Mouse (Mus musculus) heart, postnatal 0 days (tissue): ENCODE measurements around the gene Serac1. TPM values are rescaled to one million over a fixed set of nuclear protein-coding genes. Genes with fewer than 3 reads are reported as not detected.
"Not testable (repeated sequence)": the region's sequence is repeated elsewhere in the genome, so short reads cannot be mapped to it uniquely, and the experiment has no call there.

Experiments used
- ATAC-seq: fragments of 200-750 bp; cut with Nextera tagmentation; 2 replicates; pipeline ENCODE4 v1.8.0; 2017; ENCODE audit warnings: low read depth, moderate number of reproducible peaks, moderate library complexity; ENCODE audit not compliant: insufficient read depth
- DNase-seq: peaks from one replicate; pipeline ENCODE4 v3.0.0-alpha.2; 2016; ENCODE audit warnings: low spot score
- H3K27ac ChIP-seq: fragments of 300-500 bp; sonication (generic); 2 replicates; pipeline ENCODE4 v1.5.1; 2014; ENCODE audit warnings: low read depth, mild to moderate bottlenecking
- H3K27me3 ChIP-seq: fragments of 300-500 bp; sonication (generic); 2 replicates; pipeline ENCODE4 v1.6.1; 2014; ENCODE audit warnings: low read length, mixed read lengths; ENCODE audit not compliant: control insufficient read depth, insufficient read depth
- H3K36me3 ChIP-seq: fragments of 300-500 bp; sonication (generic); replicated peaks from 2 replicates; pipeline ENCODE4 v1.6.1; 2014; ENCODE audit warnings: low read length, mixed read lengths; ENCODE audit not compliant: control insufficient read depth, insufficient read depth
- H3K4me1 ChIP-seq: fragments of 300-500 bp; sonication (generic); 2 replicates; pipeline ENCODE4 v1.6.1; 2014; ENCODE audit warnings: antibody characterized with exemption; ENCODE audit not compliant: control insufficient read depth, insufficient read depth
- H3K4me2 ChIP-seq: fragments of 300-500 bp; sonication (generic); 2 replicates; pipeline ENCODE4 v1.6.1; 2014; ENCODE audit warnings: low read depth, mild to moderate bottlenecking, low read length, moderate library complexity
- H3K4me3 ChIP-seq: fragments of 300-500 bp; sonication (generic); 2 replicates; pipeline ENCODE4 v1.5.1; 2014; ENCODE audit warnings: low read depth, low read length
- H3K9ac ChIP-seq: fragments of 300-500 bp; sonication (generic); replicated peaks from 2 replicates; pipeline ENCODE4 v1.6.1; 2014; ENCODE audit warnings: low read depth, low read length, mixed read lengths
- H3K9me3 ChIP-seq: fragments of 300-500 bp; sonication (generic); replicated peaks from 2 replicates; pipeline ENCODE4 v1.6.1; 2016; ENCODE audit warnings: low read length; ENCODE audit not compliant: control insufficient read depth
- CTCF ChIP-seq: IDR thresholded peaks from 2 replicates; pipeline ENCODE4 v1.5.1; 2016; ENCODE audit warnings: antibody characterized with exemption, control low read depth, low read depth
- EP300 ChIP-seq: IDR thresholded peaks from 2 replicates; pipeline ENCODE4 v1.6.1; 2016; ENCODE audit warnings: antibody characterized with exemption, low read depth
- WGBS: fragments of 180-500 bp; shearing (Covaris S2); extraction: QIAGEN DNeasy Blood & Tissue Kit; methylation state at CpG from one replicate; pipeline ENCODE4 v1.1.7; 2014; 5-methylcytosine and 5-hydroxymethylcytosine counted together
- polyA plus RNA-seq: library from polyadenylated mRNA; unstranded; fragments of >200 nt; fragmentation: Nextera tagmentation; extraction: Ambion mirVana; gene quantifications from 2 replicates; pipeline ENCODE4 v1.2.1, GENCODE M21; 2015
- total RNA-seq: library from RNA; depleted of rRNA; stranded (reverse); fragments of >200 nt; gene quantifications from 2 replicates; pipeline ENCODE4 v1.2.3, GENCODE M21; 2014; ENCODE audit warnings: low replicate concordance

Gene Serac1
- total and polyA plus RNA-seq, 2 experiments from 2014 or later = 4.2 to 5.5 TPM

DNA sequence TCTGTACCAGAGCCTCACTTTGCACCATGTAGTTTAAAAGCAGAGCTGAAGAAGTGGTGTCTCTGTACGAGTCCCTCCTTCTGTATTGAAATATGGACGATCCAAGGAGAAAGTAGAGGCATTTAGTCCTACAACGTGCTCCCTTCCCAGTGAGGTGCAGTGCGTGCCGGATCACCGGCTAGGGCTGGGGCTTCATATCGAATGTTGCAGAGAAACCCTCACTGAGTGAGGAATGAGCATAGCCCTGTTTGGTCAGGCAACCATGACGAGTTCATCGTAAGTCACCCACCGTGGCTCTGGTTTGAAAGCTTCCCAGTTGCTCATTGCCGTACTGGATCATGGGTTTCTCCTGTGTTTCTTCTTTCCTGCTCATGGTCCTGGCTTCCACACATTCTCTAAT lies 42.7 kb downstream of the Serac1 start:
- Histone ChIP-seq H3K4me3 (no peak overlapping the region), H3K4me2 (no peak overlapping the region), H3K36me3 (peaks cover 37% of the 10 kb centered on the region), H3K27ac (no peak overlapping the region), H3K9ac (no peak overlapping the region), H3K27me3 (no peaks in the 10 kb centered on the region), H3K9me3 (no peaks in the 10 kb centered on the region), H3K4me1 (peaks cover 11% of the 10 kb centered on the region; the same call in 1 of the 2 replicates)
- ATAC-seq (no peak), DNase-seq (no peak)
- no peak for TF ChIP-seq EP300
- no peak for TF ChIP-seq CTCF
- WGBS = 92% methylated on average over 11 of the region's 11 CpGs

DNA sequence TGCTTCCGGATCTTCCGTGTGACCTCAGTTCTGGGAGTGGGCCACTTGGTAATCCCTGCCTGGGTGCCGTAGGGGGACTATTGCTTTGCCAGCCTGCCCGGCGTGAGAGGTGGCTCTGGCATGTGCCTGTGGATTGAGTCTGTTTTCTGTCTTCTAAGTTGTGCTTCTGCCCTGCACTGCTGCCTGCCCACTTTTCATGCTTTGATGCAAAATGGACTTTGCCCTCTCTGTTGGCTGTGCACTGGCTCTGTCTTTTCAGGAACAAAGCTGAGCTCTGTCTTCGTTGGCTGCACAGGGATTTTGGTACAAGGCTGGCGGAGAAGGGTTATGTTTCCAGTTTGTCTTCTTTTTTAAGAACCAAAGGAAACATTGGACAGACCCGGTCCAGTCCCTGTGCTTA lies 43.1 kb downstream of the Serac1 start:
- Histone ChIP-seq H3K4me2 (no peak overlapping the region), H3K27ac (no peak overlapping the region), H3K9ac (no peak overlapping the region), H3K4me3 (no peak overlapping the region), H3K9me3 (no peaks in the 10 kb centered on the region), H3K36me3 (peaks cover 38% of the 10 kb centered on the region), H3K4me1 (peaks cover 11% of the 10 kb centered on the region; the same call in 1 of the 2 replicates), H3K27me3 (no peaks in the 10 kb centered on the region)
- ATAC-seq (no peak), DNase-seq (no peak)
- TF ChIP-seq CTCF = no peak
- no peak for TF ChIP-seq EP300
- 88% methylated on average over 8 of the region's 8 CpGs for WGBS

DNA sequence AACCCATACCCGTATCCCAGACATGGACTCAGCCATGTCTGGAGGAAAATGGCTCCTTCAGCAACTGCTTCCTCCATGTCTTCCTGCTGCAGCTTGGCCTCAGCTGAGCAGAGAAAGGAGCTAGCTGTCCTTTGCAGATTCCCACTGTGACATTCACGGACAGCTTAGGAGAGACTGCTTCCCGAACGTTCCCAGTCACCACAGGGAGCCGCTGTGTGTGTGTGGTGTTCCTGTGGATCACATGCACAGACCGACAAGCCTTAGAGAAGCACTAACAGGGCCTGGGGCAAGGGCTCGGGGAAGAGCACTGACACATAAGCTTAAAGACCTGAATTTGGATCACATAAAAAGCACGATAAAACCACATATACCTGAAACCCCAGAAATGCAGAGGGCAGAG lies 43.9 kb downstream of the Serac1 start:
- Histone ChIP-seq H3K27ac (no peak overlapping the region), H3K4me2 (no peak overlapping the region), H3K4me3 (no peak overlapping the region), H3K27me3 (no peaks in the 10 kb centered on the region), H3K9ac (no peak overlapping the region), H3K36me3 (peaks cover 38% of the 10 kb centered on the region), H3K4me1 (peaks cover 11% of the 10 kb centered on the region; the same call in 1 of the 2 replicates), H3K9me3 (no peaks in the 10 kb centered on the region)
- ATAC-seq (no peak), DNase-seq (no peak)
- TF ChIP-seq EP300 (no peak), CTCF (no peak)
- WGBS = 65% methylated on average over 8 of the region's 8 CpGs

DNA sequence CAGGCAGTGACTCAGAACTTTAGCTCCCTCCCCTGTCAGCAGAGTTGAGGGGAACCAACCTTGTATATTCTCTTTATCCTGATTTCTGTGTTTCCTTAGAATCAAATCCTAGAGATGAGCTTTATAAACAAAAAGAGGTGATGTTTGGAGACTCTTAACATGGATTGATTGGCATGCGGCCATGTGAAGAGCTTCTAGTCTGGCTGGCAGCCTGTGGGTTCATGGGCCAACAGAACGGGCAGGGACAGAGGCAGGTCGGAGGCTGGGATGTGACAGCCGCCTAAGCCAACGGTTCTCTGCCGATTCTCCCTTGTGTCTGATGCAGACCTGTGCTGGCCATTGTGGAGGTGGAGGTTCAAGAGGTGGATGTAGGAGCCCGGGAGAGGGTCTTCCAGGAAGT lies 53.7 kb downstream of the Serac1 start:
- H3K9me3 ChIP-seq = no peaks in the 10 kb centered on the region
- no peak overlapping the region for H3K9ac ChIP-seq
- H3K4me1 ChIP-seq = no peaks in the 10 kb centered on the region
- H3K4me2 ChIP-seq = no peak overlapping the region
- H3K4me3 ChIP-seq = no peak overlapping the region
- TF ChIP-seq EP300 = no peak
- TF ChIP-seq CTCF = no peak
- no peak for DNase-seq
- peaks cover 67% of the 10 kb centered on the region for H3K36me3 ChIP-seq
- whole genome bisulfite sequencing = 76% methylated on average over 7 of the region's 7 CpGs
- no peak overlapping the region for H3K27ac ChIP-seq
- H3K27me3 ChIP-seq = no peaks in the 10 kb centered on the region
- no peak for ATAC-seq

DNA sequence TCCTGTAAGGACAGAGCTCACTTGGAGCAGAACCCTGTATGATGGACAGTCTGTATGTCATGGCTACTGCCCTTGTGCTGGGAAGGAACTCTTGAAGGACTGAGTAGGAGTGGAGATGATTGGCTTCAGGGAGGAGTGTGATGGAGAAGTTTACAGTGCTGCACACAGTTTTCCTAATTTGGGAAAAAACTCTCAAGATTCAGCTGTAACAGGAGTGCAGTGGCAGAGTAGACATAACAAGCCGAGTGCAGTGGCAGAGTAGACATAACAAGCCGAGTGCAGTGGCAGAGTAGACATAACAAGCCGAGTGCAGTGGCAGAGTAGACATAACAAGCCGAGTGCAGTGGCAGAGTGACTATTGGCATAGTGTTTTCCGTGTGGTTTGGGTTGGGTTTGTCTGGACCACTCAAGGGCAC lies 58.2 kb downstream of the Serac1 start:
- H3K4me1 ChIP-seq, ATAC-seq, H3K4me2 ChIP-seq, DNase-seq, H3K27me3 ChIP-seq, H3K4me3 ChIP-seq, H3K9me3 ChIP-seq, H3K9ac ChIP-seq: not testable (repeated sequence)
- Histone ChIP-seq H3K36me3 (peaks cover 28% of the 10 kb centered on the region), H3K27ac (0 out of 2 replicates have a peak overlapping the region, but pooled peaks have one; percentile 43)
- 48% methylated on average over 5 of the region's 5 CpGs for WGBS

DNA sequence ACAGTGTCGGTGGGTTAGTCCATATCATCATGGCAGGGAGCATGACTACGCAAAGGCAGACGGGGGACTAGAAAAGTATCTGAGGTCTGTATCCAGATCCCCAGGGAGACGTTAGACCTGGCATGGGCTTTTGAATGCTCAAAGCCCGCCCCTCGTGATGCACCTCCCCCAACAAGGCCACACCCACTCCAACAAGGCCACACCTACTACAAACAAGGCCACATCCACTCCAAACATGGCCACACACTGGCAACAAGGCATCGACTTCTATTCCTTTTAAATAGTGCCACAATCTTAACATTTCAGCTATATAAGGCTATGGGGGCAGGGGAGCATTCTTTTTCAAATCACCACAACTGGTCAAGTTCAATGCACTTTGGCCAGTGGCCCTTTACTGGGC lies 58.9 kb downstream of the Serac1 start:
- Histone ChIP-seq H3K36me3 (peaks cover 25% of the 10 kb centered on the region), H3K4me2 (no peak overlapping the region), H3K9ac (no peak overlapping the region), H3K4me3 (no peak overlapping the region), H3K9me3 (no peaks in the 10 kb centered on the region), H3K27ac (no peak overlapping the region), H3K4me1 (peaks cover 5% of the 10 kb centered on the region; the same call in 1 of the 2 replicates), H3K27me3 (no peaks in the 10 kb centered on the region)
- ATAC-seq = no peak
- no peak for DNase-seq
- TF ChIP-seq CTCF (no peak), EP300 (no peak)
- WGBS = 57% methylated on average over 7 of the region's 7 CpGs
